Comparison of ENCODE assay signal across 10 mouse cellular contexts in genomic region chr11:106397656-106398055, GRCm38 (mm10). TPM values are rescaled to one million over a fixed set of nuclear protein-coding genes. Genes with fewer than 3 reads are reported as not detected.
A peak's percentile ranks its signal among the peaks of the same experiment; 100 is the strongest.
DNase-seq lines count a peak whose midpoint lies in the region; TF ChIP-seq lines count a peak whose summit lies in the region.
"Had no signal": no experiment of that assay in that cellular context is flagged by ENCODE, and none has a peak within 500 bp of the region (broad histone marks: within the 10 kb centered on the region; RNA-seq: fewer than 3 reads in every experiment).

No protein-coding gene starts in this region.

- no peak overlapping the region for H3K4me3 ChIP-seq in E14TG2a.4 (replicated peaks; ENCODE audit: low read length)
- H3K4me3 ChIP-seq: forebrain, embryonic 10.5 days; megakaryocyte, embryonic 14.5 days had no signal

- H3K9me3 ChIP-seq in E14TG2a.4 (ENCODE audit: low read length) = no peaks in the 10 kb centered on the region
- H3K9me3 ChIP-seq: forebrain, embryonic 10.5 days; megakaryocyte, embryonic 14.5 days had no signal

- H3K36me3 ChIP-seq in E14TG2a.4 (ENCODE audit: insufficient read depth, low read length) = peaks cover 41% of the 10 kb centered on the region

- peak; percentile 10 to 13 for DNase-seq in left cerebral cortex, adult 18-20 months (ENCODE audit: low spot score in 2 of 2)
- no peak for DNase-seq in left cerebral cortex, adult 11 months (ENCODE audit: low spot score)
- peak; percentile 55 for DNase-seq in A20 (ENCODE audit: low read depth, low spot score)
- peak; percentile 35 to 59 for DNase-seq in cerebellum, postnatal 14 days
- DNase-seq in left cerebral cortex, adult 8-10 months (ENCODE audit: low spot score in 2 of 2) = no peak
- no peak for DNase-seq in adrenal gland, postnatal 36 days
- DNase-seq: layer of hippocampus, postnatal 36 days had no signal

- TF ChIP-seq CTCF in E14TG2a.4 (conservative IDR thresholded peaks at IDR 0.05; ENCODE audit: low read length) = peak; percentile 26; the same call in 1 of the 2 replicates

- H3K4me1 ChIP-seq in E14TG2a.4 (replicated peaks; ENCODE audit: low read depth, low read length) = peaks cover 11% of the 10 kb centered on the region
- H3K4me1 ChIP-seq: forebrain, embryonic 10.5 days; megakaryocyte, embryonic 14.5 days had no signal

- no peaks in the 10 kb centered on the region for H3K27me3 ChIP-seq in E14TG2a.4 (ENCODE audit: insufficient read depth, low read length)
- H3K27me3 ChIP-seq: megakaryocyte, embryonic 14.5 days had no signal

RNA-seq across cellular contexts. Expression of gene Icam2, which starts 9.8 kb away (rescaled TPM):
- total RNA-seq in left cerebral cortex, adult 18-20 months (2021) = 1 to 10 TPM; 2.9 to 5.7 TPM
- 1 to 10 TPM; 2.0 to 2.3 (median 2.2) TPM for total RNA-seq in left cerebral cortex, adult 8-10 months (2022)
- total RNA-seq in adrenal gland, postnatal 36 days (2021) = 10 to 100 TPM; 14.1 to 14.7 TPM

RNA-seq across cellular contexts. Expression of gene Prr29, which starts 32.4 kb away (rescaled TPM):
- not detected for total RNA-seq in left cerebral cortex, adult 18-20 months (2021)
- total RNA-seq in left cerebral cortex, adult 8-10 months (2022) = not detected
- total RNA-seq in adrenal gland, postnatal 36 days (2021) = not detected
- total RNA-seq: layer of hippocampus, postnatal 36 days had no signal

RNA-seq across cellular contexts. Expression of gene Scn4a, which starts 44.6 kb away (rescaled TPM):
- not detected for total RNA-seq in left cerebral cortex, adult 18-20 months (2021)
- under 1 TPM in 3 of 4 experiments, not detected in 1; 0.04 to 0.43 (median 0.11) TPM for total RNA-seq in left cerebral cortex, adult 8-10 months (2022)
- total RNA-seq in adrenal gland, postnatal 36 days (2021) = under 1 TPM in 1 of 2 experiments, not detected in 1; 0.10 TPM
- total RNA-seq: layer of hippocampus, postnatal 36 days had no signal

Comparison
In these comparisons a context has a peak if more than half of its experiments do, and no peak if none do; other contexts are left out.
1. DNase-seq: peak in left cerebral cortex, adult 18-20 months (2 of 2), A20 (single experiment) and cerebellum, postnatal 14 days (2 of 2); none in left cerebral cortex, adult 11 months (single experiment), left cerebral cortex, adult 8-10 months (0 of 2) and adrenal gland, postnatal 36 days (0 of 2).